Mouse (Mus musculus): ENCODE data around the gene Hddc3.

The Hddc3 gene

DNA sequence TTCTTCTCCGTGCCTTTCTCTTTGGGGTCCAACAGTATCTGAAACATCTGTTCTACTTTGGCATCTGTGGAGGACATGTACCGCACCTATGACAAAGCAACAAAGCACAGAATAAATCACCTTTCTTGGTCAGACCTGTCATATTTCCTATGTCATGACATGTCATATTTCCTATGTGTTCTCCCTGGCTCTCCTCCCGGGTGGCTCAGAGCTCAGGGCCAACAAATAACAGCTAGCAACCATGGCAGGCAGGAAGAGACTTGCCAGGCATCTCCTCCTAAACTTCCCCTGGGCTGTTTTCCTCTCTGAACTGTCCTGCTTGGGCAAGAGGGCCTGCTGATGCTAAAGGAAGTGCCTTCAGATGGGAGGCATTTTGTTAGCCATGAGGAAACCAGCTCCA, 6.0 kb upstream of the Hddc3 start:
- DNase-seq: no peak

DNA sequence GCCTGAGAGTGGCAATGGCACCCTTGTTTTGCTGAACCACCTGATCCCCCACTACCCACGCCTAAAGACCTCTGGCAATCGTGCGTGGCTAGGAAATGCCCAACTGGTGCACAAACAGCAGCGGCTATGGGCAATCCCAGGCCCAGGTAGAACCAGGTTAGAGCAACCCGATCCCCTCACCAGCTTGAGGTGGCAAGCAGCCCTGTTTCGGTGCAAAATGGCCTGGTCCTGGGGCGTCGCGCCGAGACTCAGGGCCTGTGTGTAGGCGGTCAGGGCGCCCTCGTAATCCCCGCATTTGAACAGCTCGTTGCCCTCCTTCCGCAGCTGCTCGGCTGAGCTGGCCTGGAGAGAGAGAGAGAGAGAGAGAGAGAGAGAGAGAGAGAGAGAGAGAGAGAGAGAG, 3.5 kb upstream of the Hddc3 start:
- peak; percentile 94 for DNase-seq

DNA sequence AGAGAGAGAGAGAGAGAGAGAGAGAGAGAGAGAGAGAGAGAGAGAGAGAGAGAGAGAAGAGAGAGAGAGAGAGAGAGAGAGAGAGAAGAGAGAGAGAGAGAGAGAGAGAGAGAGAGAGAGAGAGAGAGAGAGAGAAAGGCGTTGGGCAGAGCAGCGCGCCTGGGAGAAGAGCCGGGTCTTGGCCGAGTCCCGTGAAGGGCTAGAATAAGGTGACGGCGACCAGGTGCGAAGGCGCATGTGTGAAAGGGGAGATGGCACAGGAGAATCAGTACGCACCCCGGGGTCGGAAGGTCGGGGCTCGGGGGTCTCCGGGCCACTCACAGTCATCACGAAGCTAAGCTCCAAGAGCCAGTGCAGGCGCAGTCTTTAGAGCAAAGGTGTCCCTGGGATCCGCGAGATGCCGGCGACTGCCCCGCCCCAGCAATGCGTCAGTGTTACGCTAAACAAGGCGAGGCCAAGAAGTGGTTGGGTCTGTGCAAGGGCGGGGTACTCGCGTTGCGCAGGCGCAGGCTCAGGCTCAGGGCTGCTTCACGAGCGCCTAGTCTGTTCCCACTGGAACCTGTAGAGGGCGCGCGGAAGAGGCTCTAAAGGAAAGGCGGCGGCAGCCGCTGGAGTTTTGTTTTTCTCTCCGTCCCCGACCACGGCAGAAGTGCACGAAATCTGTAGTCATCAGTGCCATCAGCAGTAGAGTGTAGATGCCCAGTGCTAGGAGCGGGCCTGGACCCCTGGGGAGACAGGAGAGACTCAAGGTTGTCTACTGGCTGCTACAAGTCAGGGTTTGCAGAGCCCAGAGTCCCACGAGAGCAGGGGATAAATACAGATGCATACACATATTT, 2.9 kb upstream of the Hddc3 start:
- DNase-seq: peak; percentile 100

DNA sequence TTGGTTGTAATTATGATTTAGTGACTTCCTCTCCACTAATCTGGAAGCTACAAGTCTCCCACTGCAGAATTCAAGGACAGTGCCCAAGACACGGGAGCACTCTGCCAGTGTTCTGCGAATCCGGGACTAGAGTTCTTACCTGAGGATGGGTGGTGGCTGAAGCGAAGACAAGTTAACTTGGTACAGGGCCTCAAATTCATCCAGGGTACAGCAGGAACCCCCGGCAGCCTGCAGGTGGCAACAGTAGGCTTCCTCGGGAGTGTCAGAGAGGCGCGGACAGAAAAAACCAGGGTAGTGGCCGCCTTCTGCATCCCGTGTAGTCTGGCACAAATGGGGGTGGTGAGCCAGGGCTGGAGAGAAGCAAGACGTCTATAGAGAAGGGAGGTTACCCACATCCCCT, 2.1 kb upstream of the Hddc3 start, which contains the start of gene Unc45a:
Gene Unc45a, minus strand, starts transcription at position 213 of the 400 bp plus-strand sequence.
- DNase-seq: peak; percentile 97

DNA sequence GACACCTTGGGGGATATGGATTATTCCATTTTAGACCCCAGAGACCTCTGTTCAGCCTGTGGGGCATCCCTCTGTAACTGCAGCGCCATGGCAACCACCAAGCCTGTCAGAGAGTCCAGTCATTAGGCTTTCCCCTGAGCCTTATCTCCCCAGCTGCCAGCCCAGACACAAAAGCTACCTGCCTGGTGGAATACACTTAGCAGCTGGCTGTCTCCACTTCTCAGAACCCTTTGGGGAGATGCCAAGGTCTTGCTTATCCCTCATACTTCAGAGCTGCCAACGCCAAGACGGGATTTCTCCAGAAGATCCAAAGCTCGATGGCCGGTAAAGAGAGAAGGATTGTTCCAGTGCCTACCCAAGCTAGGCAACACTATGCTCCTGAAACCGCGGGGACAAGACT, 1.1 kb upstream of the Hddc3 start:
- no peak for DNase-seq

DNA sequence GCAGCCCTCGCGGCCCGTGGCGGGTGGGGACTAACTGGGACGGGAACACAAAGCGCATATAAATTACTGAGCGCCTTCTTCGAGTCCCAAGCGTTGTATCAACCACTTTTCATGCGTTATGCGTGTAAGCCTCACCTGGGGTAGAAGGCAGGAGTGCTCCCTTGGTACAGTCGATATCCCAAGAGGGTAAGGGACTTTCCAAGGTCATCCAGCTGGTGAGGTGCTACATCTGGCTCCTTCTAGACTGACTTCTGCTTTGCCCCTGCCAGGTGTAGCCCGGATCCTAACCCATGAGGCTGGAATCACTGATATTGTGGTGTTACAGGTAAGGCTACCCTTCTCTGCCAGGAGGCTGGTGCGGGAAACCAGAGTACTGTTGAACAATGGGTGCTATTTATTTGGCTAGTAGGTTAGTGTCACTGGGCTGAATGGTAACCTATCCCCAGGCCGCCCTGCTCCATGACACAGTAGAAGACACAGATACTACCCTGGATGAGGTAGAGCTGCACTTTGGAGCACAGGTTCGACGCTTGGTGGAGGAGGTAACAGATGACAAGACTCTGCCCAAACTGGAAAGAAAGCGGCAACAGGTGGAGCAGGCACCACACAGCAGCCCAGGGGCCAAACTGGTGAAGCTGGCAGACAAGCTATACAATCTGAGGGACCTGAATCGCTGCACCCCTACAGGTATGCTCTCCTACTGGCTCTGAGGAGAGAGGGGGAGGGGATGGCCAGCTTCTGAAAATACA, 540 bp downstream of the Hddc3 start:
- no peak for DNase-seq

DNA sequence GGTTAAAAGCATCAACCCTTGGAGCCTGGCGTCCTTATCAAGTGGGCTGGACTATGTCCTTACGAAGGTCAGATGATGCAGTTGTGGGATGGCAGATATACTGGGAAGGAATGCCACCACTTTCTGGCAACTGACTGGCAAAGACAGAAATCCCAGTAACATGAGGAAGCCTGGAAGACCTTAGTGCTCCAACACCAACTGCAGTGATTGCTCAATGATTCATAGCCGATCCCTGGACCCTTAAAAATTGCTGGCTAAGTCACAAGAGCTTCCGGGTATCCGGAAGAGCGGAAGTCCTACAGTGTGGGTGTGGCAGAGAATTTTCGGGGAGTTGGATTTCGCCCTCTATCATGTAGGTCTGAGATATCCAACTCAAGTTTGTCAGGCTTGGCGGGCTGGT, 3.3 kb downstream of the Hddc3 start:
- DNase-seq: no peak

DNA sequence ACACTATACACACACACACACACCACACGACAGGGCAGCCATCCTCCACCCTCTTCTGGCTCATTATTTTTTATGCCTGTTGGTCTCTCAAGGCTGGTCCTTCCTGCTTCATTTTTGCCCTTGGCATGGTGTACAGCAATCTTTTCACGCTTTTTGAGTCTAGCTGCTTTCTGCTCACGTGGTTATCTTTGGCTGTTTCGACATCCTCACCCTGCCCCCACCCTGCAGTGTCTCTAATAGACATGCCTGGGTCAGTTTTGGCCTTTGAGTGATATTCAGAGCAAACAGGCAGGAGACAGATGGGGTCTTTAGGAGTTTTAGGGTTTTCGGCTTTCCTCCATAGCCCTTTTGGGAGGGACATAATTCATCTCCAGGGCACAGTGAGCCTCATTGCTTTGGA, 3.9 kb downstream of the Hddc3 start:
- no peak for DNase-seq

DNA sequence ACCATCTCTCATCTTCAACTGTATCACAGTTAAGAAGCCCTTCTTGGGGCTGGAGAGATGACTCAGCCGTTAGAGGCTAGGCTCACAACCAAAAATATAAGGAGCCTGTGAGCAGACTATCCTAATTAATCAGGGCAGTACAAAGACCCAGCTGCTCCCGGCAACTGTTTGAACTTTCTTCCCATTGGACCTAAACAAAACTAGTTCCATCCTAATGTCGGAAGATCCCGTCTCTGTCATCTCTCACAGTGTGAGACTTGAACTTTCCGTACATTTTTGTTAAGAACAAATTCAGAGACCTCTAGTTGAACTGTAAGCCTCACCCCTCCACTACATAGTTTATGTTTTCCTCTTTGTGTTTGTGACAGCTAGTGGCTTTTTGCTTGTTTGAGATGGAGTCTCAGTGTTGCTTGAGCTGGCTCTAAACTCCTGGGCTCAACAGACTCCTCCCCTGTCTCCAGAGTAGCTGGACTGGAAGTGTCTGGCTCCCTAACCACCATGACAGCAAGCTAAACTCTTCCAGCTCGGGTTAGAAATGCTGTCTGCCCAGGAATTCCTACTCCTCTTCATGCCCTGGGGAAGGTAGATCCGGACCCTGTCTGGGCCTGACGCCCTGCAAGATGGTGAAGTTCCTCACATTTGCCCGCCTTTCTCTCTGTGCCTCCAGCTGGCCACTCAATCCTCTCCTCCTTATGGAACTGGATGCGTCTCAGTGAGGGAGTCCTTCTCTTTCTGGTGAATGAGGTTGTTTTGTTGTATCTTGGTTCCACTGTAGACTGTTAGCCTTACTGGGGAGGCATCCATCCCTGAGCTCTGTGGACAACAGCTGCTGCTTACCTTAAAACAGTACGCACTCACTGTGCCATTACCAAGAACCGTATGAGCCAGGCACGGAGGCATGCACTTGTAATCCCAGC, 5.0 kb downstream of the Hddc3 start:
- DNase-seq: peak; percentile 90

DNA sequence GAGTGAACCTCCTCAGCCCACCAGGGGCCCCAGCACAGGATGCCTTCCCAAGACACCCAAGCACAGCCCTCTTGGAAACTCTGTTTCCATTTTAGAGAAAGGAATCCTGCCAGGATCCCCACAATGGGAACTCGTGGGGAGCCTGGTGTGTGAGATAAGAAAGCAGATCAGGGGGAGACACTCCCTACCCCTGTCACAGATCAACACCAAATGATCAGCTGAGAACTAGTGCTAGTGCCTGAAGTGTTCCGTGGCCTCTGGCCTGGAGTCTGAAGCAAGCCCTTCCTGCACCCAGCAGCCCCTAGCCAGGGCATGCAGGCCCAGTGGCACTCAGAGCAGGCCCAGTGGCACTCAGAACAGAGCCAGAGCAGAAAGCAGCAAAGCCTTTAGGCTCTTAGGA, 7.9 kb downstream of the Hddc3 start:
- no peak for DNase-seq

DNA sequence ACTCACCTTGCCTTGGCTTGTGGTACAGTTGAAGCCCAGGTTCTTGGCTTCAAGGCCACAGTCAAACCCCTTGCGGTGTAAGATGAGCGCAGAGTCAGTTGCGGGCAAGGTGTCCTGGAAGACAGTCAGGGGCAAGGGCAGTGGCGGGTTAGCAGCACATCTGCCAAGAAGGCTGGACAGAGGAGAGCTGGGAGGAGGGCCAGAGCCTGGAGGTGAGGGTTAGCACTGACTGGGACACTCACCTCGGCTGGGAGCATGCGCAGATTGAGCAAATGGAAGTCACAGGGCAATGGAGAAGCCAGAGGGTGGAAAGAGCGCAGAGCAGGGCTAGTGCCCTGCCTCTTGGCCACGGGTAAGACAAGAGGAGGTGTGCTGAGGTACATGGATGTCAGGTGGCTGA, 10.0 kb downstream of the Hddc3 start:
- no peak for DNase-seq

DNA sequence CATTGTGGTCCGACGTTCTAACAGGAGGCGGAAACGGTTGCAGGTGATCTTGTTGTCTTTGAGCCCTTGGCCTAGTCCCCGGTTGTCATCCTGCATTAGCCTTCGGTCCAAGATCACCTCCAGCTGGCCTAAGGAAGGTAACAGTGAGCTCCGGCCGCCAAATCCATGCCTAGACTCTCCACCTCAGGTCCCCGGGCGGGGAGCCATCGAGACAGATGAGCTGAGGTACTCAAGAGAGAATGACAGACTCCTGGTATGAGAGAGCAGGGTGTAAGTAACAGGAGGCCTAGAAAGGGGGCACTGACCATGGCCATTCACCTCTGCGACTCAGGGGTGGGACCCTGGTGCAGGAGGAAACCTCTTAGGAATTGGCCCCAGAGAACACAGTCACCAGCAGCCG, 13.4 kb downstream of the Hddc3 start:
- peak; percentile 92 for DNase-seq

DNA sequence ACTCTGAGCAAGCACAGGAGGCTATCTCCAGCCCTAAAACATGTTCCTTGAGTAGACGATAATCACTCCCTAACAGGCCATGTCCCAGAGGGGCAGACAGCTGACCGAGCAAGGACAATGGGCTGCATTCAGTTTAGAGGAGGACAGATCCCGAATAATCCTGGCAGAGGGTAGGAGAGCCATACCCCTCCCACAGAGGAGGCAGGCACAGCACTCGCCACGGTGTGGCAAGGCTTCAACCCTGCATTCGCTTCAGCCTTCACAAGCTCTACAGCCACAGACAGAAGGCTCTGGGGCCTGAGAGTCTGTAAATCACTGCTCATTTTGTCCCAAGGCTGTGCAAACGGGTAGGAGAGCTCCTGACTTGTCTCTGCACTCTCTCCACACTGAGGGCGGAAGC, 14.3 kb downstream of the Hddc3 start:
- DNase-seq: peak; percentile 96

DNA sequence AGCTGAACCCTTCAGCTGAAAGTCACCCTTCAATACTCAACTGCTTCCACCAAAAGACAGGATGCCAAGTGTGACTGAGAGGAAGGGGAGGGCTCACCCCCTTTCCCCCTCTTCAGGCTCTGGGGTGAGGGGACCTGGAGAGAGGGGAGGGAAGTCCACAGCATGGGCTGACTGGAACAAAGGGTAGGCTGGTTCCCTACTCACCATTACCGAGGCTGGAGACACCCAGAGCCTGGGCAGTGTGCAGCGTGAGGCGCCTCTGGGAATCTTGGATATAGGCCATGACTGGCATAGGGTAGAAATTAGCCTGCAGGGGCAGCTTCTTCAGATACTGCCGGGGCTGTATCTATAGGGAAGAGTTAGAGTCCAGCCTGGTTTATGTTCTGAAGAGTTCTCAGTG, 15.1 kb downstream of the Hddc3 start:
- DNase-seq: no peak

DNA sequence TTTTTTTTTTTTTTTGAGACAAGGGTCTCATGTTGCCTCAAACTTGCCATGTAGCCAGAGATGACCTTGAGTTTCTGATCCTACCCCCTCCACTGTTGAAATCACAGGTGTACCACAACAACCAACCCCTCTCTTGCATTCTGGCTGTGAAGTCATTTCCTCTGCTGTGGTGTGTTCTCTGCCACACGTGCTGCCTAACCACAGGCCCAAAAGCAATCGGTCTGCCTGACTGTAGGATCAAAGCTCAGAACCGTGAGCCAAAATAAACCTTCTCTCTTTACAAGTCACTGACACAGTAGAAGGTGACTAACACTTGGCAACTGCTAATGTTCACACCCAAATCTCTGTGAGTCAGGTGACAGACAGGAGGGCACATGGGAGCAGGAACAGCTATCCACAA, 17.5 kb downstream of the Hddc3 start:
- no peak for DNase-seq

DNA sequence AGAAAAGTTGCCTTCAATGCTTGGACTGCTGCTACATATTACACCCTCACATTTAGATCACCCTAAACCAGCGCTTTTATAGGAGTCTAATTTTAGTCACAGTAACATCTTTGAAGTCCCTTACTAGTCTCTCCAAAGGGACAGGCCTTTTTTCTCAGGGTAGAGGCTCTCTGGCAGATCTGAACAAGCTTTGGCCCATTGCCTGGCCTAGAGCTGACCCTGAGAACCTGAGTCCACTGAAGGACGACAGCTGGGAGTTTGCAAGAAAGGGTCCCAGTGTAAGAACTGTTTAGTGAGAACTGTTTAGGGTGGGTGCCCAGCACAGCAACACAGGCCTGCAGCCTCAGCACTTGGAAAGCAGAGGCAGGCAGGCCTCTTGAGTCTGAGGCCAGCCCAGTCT, 22.9 kb downstream of the Hddc3 start:
- peak; percentile 94 for DNase-seq

DNA sequence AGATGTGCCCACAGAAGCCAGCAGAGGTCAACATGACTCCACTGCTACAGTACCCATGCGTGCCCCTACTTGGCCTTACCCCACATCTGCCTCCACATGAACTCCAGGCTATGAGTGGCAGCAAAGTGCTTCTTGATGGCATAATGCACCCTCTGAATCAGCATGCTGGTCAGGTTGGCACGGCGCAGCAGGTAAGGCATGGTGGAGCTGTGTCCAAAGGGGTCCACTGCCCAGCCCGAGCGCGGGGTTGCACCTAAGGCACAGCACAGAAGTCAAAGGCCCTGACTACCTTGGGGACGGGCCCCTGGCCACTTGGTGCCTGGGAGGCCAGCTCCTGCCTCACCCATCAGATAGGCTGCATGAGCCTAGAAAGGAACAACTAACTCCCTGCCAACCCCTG, 24.3 kb downstream of the Hddc3 start:
- peak; percentile 92 for DNase-seq

DNA sequence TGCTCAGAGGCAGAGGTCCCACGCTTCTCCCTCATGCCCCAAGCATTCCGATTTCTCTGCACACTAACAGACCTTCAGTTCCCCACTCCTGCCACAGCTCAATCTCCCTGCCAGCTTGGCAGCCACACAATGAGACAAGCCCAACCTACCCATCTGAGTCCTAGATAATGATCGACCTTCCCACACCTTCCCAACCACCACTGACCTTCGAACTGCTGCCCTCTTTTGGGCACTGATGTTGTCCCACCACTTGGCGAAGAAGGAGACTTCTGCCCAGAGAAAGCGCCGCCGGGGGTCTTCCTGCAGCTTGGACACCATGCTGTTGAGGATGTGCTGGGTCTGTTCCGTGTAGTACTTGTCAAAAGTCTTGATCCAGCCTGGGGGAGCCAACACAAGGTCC, 25.1 kb downstream of the Hddc3 start:
- peak; percentile 92 for DNase-seq

DNA sequence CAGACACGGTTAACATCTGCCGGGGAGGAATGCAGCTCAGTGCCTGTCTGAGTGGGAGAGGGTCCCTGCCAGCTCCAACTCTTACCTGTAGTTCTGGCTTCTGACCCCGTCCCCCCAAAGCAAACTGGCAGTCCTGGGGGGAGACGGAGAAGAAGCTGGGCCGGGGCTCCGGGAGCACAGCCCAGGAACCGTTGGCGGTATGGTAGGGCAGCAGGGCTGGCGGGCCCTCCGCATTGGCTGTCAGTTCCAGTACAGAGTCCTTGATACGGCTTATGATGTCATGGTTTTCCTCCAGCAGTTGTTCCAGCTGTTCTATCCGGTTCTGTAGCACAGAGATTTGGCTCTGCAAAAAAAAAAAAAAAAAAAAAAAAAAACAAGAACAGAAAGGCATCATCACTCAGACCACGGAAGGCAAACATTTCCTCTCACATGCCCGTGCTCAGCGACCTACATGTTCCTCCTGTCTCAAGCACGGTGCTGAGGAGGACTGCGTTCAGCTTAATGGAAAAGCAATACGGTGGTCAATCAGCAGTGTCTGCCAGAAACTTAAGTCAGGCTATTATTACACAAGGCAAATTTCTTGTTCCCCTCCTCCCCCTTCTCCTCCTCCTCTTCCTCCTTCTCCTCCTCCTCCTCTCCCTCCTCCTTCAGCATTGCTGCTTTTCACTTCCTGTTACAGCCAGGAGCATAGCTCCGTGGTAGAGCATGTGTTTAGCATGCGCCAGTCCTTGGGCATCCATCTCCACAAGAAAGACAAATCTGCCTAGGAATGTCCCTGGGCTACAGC, 25.9 kb downstream of the Hddc3 start:
- DNase-seq: peak; percentile 96

DNA sequence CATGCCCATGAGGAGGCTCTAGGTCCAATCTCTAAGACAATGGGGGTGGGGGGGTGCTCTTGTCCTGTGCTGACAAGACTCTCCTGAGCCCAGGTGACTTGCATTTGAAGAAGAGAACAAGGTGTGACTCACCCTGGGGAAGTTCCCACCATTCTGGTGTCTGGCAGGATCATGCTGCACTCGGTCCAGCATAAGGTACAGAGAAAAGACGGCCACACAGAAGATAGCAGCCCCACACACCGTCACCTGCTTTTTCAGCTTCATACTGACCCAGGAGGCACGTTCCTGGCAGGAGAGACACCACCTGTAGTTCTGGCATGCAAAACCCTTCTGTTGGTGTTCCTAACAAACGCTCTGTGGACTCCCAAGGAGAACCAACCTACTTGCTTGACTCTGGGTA, 26.6 kb downstream of the Hddc3 start:
- DNase-seq: peak; percentile 93

DNA sequence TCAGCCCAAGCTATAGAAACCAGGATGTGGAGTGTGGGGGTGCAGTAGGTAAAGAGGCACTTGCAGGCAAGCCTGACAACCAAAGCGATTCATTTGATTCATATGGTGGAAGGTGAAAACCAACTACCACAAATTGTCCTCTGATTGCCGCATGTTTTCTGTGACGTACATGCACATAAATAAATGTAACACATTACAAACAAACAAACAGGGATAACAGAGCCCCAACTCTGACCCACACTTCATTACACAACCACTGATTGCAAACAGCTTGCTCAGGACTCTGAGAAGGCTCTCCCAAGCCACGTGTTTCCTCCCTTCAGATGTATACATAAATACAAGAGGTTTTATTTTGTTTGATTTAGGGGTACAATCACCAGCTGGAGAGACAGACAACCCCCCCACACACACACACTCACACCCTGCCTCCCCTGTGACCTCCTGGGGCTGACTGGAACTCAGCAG, 27.1 kb downstream of the Hddc3 start:
- peak; percentile 89 for DNase-seq

DNA sequence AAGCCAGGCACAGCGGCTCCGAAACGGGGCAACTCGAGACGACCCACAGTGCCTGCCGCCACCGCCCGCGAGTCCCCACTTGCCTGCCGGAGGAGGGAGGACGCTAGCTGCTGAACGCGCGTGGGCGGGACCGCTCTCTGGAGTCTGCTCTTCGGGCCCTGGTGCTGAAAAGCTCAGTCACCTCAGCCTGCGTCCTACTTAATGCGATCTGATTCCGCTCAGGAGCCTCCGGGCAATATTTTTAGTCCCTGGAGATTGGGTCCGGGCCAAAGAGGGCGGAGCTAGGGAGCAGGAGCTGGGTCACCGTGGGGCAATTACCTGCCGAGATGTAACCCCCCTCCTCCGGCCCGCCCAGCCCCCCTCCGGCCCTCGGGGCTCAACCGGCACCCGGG, 27.7 kb downstream of the Hddc3 start:
- DNase-seq: peak; percentile 98

Measured in heart, adult 11 months (tissue).